Mouse (Mus musculus) brain, embryonic 14.5 days (tissue): ENCODE results near the gene Wipf2. TPM values are rescaled to one million over a fixed set of nuclear protein-coding genes. Genes with fewer than 3 reads are reported as not detected.

ENCODE experiments used
- DNase-seq: peaks from one replicate; pipeline ENCODE4 v3.0.0-alpha.2; 2011; ENCODE audit warnings: low read depth
- CTCF ChIP-seq: fragments of 200-500 bp; IDR thresholded peaks from 2 replicates; pipeline ENCODE4 v1.5.1; 2012; ENCODE audit warnings: inconsistent platforms, mild to moderate bottlenecking, moderate library complexity, borderline replicate concordance; ENCODE audit not compliant: insufficient read depth, insufficient read length; ENCODE audit errors: extremely low read depth
- POLR2A ChIP-seq: fragments of 200-500 bp; IDR thresholded peaks from 2 replicates; pipeline ENCODE4 v1.6.1; 2012; ENCODE audit warnings: mild to moderate bottlenecking, inconsistent platforms, borderline replicate concordance; ENCODE audit not compliant: poor library complexity, insufficient read depth, insufficient read length, severe bottlenecking; ENCODE audit errors: extremely low read depth
- polyA plus RNA-seq: library from polyadenylated mRNA; depleted of rRNA; stranded (reverse); fragments of >200 nt; gene quantifications from 2 replicates; pipeline ENCODE4 v1.2.3, GENCODE M21; 2012; rRNA removed

Gene Wipf2
- polyA plus RNA-seq, 1 experiment: 14.7 TPM

DNA sequence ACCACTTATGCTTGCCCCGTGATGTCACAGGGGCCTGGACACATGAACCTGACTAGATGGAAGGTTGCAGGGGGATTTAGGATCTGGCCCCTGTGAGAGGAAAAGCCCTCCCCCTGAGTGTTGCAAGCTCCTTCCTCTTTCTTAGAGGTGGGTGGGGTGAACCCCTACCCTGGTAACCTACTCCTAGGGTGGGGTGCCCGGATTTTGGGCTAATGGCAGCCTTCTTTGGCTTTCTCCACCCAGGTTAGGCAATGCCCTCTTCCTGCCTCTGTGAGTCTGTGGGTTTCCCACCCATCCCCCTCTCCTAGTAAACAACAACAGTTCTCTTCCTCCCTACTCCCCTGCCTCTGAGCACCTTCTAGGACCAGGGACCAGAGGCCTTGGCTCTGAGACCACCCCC, 89.3 kb downstream of the Wipf2 start:
- DNase-seq: no peak

DNA sequence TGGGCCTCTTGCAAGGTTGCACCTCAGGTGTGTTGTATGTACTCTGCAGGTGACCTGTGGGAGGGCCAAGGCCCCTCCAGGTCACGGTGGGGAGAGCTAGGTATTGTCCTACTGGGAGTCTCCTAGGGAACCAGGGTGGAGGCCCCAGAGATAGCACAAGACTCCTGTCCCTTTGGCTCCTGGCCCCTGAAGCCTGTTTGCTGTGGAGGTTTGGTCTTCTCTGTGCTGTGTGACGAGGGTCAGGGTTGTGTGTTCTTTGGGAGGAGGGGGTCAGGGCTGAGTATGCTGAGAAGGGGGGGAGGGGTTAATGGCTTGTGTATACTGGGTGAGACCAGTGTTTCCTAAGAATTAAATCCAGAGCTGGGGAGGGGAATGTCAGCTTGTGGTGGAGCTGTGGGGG, 89.9 kb downstream of the Wipf2 start:
- TF ChIP-seq CTCF (no peak), POLR2A (no peak)
- no peak for DNase-seq

More for the DNA sequence above, 89.3 kb downstream of the Wipf2 start:
- no peak for TF ChIP-seq CTCF
- TF ChIP-seq POLR2A: no peak

DNA sequence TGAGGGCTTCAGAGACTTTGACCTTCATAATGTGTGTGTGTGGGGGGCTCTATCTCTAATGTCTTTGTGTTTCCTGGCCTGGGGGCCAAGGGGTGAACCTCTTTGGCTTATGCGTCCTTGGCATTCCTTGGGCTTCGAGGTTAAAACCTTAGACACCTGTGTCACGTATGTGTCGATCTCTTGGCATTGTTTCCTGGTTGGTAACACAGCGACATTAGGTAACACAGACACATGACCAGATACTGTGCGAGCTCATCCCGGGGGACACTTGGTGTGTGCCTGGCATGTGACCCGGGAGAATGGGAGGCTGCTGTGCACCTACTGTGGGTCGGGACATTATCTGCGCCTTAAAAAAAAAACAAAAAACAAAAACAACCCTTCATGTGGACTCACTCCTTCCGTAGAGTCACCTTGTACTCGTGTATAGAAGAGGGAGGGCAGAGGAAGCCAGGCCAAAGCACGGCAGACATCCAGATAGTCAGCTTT, 90.4 kb downstream of the Wipf2 start:
- TF ChIP-seq CTCF (no peak), POLR2A (no peak)
- DNase-seq: no peak

DNA sequence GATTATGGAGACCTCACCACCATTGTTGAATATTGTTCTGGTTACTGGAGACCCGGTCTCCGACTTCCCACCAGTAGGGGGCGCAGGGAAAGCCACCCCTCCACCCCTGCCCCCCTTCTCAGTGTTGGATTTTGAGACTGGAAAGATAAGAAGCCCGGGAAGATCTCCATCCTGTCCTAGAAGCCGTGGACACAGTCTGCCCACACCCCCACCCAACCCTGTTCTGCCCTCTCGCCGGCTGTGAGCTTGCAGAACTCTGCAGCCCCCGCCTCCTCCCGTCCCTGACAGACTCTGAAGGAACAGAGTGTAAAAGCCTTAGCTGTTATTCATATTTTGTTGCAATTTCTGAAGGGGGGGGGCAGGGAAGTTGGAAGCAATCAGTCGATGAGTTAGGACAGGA, 90.9 kb downstream of the Wipf2 start:
- TF ChIP-seq POLR2A (no peak), CTCF (peak; percentile 84)
- DNase-seq: peak; percentile 76

Other genes with a start within 250 kb of the Wipf2 start
- 0.08 and 0.33 TPM in 2 replicates for gene Gm12355, start 238.0 kb upstream of the Wipf2 start, polyA plus RNA-seq
- gene Gsdma3, start 237.3 kb upstream of the Wipf2 start, polyA plus RNA-seq: not detected in 2 replicates
- gene Gsdma2, start 216.9 kb upstream of the Wipf2 start, polyA plus RNA-seq: not detected in 2 replicates
- gene Gsdma, start 199.3 kb upstream of the Wipf2 start, polyA plus RNA-seq: 0.09 TPM in 1 of 2 replicates, not detected in the other
- gene Psmd3, start 181.1 kb upstream of the Wipf2 start, polyA plus RNA-seq: 201 and 217 TPM in 2 replicates
- gene Csf3, start 162.4 kb upstream of the Wipf2 start, polyA plus RNA-seq: 0.10 TPM in 1 of 2 replicates, not detected in the other
- 134 and 170 TPM in 2 replicates for gene Med24, start 134.2 kb upstream of the Wipf2 start, polyA plus RNA-seq
- 600 and 616 TPM in 2 replicates for gene Thra, start 123.0 kb upstream of the Wipf2 start, polyA plus RNA-seq
- 3.6 and 4.1 TPM in 2 replicates for gene Nr1d1, start 88.3 kb upstream of the Wipf2 start, polyA plus RNA-seq
- 92.1 and 104 TPM in 2 replicates for gene Msl1, start 68.1 kb upstream of the Wipf2 start, polyA plus RNA-seq
- 66.6 and 74.3 TPM in 2 replicates for gene Casc3, start 58.7 kb upstream of the Wipf2 start, polyA plus RNA-seq
- 22.0 and 33.5 TPM in 2 replicates for gene Rapgefl1, start 26.9 kb upstream of the Wipf2 start, polyA plus RNA-seq
- 4.5 and 6.2 TPM in 2 replicates for gene Cdc6, start 44.2 kb downstream of the Wipf2 start, polyA plus RNA-seq
- 8.4 and 14.4 TPM in 2 replicates for gene Rara, start 64.2 kb downstream of the Wipf2 start, polyA plus RNA-seq
- gene Gjd3, start 119.4 kb downstream of the Wipf2 start, polyA plus RNA-seq: 2.5 and 2.9 TPM in 2 replicates
- 57.3 and 70.1 TPM in 2 replicates for gene Top2a, start 160.6 kb downstream of the Wipf2 start, polyA plus RNA-seq
- gene Igfbp4, start 177.6 kb downstream of the Wipf2 start, polyA plus RNA-seq: 119 and 145 TPM in 2 replicates
- gene Tns4, start 225.7 kb downstream of the Wipf2 start, polyA plus RNA-seq: 0.08 and 0.16 TPM in 2 replicates